Mouse (Mus musculus) olfactory bulb, adult 2 months (tissue): ENCODE results near the gene Umodl1.

Source experiments
- CTCF ChIP-seq: fragments of 200-500 bp; IDR thresholded peaks from 2 replicates; pipeline ENCODE4 v1.5.1; 2012; ENCODE audit warnings: low read depth, mild to moderate bottlenecking, low read length, moderate library complexity; ENCODE audit not compliant: insufficient read depth
- POLR2A ChIP-seq: fragments of 200-500 bp; IDR thresholded peaks from 2 replicates; pipeline ENCODE4 v1.6.1; 2012; ENCODE audit warnings: mild to moderate bottlenecking, low read depth, low read length, moderate library complexity; ENCODE audit not compliant: insufficient read depth

DNA sequence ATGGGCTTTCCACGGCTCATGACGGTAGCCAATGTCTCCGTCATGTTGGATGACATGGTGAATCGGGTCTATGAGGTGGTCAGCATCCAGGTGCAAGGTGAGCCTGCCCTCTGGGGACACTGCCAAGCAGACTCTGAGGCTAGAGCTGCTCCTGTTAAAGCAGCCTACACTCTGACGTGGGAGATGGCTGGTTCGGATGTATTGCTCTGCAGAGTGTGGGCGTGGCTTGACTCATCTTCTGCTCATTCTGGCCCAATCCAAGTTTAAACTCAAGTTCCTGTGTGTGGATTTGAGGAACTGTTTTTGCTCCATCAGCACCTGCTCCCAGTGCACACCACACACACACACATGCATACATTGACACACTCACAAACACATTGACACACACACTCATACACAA, 17.4 kb downstream of the Umodl1 start:
- TF ChIP-seq CTCF (no peak), POLR2A (no peak)
